Mouse (Mus musculus) urinary bladder, postnatal 10 days (tissue): Measurements from ENCODE around the gene Clec4a1.

Experiments
- DNase-seq: peaks from one replicate; pipeline ENCODE4 v3.0.0; 2022; ENCODE audit warnings: low spot score

Gene Clec4a1

DNA sequence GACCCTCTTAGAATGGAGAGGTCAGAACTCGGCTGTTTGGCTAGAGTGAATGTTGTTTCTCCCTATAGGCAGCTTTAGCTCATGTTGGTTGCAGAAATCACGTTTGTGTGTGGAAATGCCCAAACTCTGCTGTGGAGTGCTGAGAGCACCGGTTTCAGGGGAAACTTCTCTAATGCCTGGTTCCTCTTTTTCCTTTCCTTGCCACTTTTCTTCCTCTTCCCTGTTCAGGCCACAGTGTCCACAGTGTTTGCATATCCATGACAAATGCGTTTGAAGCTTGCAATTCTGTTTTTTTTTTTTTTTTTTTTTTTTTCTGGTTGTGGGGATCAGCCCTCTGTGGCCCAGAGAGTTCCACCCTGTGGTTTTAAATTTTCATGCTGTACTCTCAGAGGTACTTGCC, at the start of gene Clec4a1:
Gene Clec4a1, plus strand, starts transcription at position 398 of the 400 bp plus-strand sequence.
- DNase-seq, result no peak

DNA sequence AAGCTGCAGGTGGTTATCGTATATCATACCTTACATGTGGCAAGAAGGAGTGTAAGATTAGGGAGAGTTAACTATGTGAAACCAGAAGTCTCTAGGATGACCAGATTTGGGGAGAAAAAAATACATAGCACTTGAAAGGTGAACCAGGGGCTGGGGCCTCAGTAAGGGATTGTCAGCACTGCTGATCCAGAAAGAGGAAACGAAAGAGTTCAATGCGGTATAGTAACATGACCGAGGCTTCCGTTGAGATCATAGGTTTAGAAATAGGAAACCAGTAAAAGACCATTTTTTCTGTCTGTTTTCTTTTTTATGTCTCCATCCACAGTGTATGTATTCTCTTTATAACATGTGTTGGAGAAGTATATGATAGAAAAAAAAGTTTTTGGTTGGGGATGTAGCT, 48.8 kb upstream of the Clec4a1 start:
- no peak for DNase-seq

DNA sequence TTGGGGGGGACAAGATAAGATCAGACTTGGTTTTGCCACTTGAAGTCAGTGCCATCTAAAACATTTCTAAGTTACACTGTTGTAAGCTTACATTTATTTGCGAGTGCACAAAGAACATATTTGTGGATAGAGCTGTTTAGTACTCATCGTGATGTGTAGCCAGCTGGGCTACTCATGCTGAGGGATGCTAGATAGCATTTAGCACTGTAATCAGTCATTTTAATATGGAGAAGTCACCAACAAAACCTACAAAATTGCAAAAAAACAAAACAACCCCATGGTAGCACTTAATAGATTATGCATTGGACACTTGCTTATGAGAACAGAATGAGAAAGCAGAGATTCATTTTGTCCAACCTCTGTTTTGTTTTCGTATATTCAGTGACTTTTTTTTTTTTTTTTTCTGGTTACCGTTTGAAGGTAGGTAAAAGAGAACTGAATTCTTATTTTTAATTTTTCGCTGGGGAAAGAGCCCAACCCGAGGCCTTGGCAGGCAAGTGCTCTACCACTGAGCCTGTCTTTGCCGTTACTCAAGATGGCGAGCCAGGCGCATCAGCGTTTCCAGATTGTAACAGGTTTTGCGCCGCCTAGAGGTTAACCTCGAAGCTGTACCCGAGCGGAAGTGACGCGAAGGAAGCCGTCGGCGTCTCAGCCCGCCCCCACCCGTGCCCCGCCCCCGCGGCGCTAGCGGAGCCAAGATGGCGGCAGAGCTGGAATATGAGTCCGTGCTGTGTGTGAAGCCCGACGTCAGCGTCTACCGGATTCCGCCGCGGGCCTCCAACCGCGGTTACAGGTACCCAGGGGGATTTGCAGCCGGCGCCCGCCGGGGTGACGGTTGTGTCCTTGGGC, 47.6 kb upstream of the Clec4a1 start, which contains the start of gene Necap1:
Gene Necap1, plus strand, starts transcription at position 604 of the 849 bp plus-strand sequence.
- DNase-seq, result peak; percentile 95

DNA sequence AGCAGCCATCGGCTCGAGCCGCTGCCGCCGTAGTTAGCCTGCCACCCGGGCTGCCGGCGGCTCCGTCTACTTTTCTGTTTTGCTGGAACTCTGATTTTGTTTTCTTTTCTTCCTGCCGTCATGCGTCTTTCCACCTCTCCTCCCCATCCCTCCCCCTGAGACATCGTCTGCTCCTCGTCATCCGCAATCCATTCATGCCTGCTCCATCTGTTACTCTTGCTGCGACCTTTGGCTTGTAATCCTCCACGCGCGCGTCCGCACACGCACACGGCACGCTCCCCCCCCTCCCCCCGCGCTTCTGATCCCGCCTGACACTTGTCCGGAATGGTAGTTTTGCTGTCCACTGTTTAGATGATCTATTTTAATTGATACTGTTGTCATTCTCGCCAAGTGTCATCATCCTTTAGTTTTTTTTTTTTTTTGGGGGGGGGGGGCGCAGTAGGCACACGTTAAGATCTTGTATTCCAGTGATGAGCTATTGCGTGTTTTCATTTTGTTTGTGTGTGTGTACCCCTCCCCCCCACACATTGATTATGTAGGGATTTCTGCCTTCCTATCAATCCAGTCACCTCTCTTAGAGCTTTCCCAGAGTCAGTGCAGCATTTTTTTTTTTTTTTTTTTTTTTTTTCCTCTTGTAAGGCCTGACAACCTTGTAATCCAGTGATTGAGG, 46.8 kb upstream of the Clec4a1 start:
- no peak for DNase-seq

DNA sequence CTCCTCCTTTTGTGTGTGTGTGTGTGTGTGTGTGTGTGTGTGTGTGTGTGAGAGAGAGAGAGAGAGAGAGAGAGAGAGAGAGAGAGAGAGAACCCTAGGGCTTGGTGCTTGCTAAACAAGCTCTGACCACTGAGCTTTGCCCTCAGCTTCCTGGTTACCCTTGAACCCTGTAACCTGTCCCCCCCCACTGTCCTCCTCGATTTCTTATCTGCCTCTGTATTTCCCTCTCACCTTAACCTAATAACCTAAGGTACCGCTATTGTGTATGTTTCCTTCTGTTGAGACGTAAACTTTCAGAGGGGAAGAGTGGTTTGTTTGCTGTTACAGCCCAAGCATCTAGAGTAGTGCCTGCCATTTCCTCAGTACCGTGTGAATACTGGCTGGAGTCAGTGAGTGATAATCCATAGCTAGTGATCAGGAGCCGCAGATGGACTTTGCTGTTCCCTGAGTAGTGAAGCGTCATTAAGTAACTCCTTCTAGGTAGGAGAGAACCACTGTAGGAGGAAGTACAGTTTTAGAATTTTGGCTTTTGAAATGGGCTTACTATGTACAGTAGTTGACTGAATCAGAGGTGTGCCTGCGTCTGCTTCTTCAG, 42.4 kb upstream of the Clec4a1 start:
- no peak for DNase-seq

DNA sequence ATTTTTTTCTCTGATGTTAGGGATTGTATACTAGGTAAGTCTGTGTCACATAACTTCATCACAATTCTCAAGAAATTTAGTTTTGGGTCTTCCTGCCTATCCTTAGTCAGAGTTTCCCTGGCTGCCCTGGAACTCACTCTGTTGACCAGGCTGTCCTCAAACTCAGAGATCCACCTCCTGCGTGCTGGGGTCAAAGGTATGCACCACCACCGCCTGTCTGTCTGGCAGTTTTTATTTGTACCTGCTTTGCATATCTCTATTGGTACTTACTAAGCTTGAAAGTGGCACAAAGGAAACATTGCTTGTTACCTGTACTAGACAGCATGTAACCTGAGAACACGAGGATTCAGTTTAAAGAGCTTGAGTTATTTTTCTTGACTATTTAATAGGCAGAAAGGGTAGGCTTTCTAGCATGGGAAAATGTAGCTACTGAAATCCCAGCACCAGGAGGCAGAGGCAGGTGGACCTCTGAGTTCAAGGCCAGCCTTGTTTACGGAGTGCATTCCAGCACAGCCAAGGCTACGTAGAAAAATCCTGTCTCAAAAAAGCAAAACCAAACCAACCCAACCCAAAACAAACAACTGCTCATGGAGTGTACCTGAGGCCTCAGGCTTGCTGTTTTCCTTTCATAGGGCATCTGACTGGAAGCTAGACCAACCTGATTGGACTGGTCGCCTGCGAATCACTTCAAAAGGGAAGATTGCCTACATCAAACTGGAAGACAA, 41.7 kb upstream of the Clec4a1 start:
- DNase-seq, result no peak

DNA sequence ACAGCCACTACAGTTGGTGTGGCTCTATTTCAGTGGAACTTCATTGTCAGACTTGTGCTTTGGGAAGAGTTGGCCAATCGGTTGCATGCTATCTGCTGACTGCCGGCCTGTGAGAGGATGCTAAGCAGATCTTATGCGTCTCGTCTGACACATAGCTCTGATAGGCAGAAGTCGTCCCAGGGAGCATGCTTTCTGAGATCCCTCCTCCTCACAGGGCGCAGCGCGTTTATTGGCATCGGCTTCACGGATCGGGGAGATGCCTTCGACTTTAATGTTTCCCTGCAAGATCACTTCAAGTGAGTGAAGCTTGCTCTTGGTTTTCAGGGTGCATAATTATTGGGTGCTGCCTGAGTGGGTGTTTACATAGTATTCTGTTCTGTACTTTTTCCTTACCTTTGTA, 40.4 kb upstream of the Clec4a1 start:
- DNase-seq, result no peak

DNA sequence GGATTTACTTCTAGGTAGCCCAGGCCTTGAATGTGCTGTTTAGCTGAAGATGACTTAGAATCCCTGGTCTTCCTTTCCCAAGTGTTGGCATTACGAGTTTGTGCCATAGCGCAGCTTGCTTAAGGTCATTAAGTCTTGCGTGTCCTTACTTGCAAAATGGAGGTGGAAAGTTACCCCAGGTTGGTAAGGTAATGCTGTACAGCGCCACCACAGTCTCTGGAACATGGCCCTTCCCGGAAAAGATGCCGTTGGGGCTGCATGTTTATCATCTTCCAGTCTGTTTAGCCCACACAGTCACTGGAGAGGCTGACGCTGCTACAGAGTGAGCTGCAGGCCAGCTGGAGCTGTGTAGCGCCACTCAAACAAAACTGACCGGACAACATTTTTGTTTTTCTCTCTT, 38.0 kb upstream of the Clec4a1 start:
- no peak for DNase-seq

DNA sequence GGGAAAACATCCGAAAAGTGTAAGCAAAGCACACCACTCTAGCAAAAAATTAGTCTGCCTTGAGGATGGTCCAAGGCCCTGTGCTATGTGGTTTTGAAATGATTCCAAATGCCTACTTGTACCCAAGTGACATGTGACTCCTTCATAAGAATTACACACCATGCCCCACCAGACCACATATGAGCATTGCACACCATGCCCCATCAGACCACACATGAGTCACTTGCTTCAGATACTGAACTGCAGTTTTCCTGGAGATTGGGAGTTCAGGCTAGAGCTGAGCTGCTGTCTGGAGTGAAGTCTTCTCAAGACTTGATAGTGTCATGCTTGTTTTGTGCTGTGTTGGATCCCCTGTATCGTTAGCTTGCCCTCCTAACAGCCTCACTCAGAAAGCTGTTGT, 32.0 kb upstream of the Clec4a1 start:
- DNase-seq, result no peak

DNA sequence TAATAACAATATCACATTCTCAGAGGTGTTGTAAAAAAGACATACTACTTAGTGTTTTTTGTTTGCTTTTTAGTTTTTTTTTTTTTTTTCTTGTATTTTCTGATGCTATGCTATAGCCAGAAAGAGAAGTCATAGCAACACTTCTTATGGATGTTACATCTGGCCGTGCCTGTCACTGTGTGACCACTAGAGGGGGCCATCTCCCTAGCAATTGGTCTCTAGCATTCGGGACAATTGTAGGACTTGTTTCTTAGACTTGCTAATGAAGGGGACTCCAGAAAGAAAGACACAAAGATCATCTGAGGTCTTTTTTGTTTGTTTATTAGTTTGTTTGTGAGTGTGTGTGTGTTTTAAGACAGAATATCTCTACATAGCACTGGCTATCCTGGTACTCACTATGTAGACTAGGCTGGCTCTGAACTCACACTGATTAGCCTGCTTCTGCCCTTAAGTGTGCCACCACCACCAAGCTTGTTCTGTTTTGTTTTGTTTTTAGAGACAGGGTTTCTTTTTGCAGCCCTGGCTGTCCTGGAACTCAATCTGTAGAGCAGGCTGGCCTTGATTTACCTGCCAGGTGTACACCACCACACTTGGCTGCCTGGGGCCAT, 29.1 kb upstream of the Clec4a1 start:
- no peak for DNase-seq

DNA sequence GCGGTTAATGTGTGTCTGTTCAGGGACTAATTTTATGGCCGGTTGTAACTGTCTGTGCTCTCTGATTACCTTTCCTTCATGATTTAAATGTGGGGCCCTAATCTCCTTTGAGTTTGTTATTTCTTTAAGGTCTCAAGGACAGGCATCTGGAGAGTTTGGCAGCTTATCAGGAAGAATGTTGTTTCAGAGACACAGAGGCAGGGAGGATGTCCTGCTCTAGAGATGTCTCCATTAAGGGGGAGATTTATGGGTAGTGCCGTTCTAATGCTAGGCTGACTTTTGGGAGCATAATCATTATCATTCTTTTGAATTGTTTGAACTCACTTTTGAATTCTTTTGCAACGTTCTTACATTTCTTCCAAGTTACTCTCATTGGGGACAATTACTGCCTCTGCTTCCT, 1.7 kb upstream of the Clec4a1 start:
- no peak for DNase-seq

DNA sequence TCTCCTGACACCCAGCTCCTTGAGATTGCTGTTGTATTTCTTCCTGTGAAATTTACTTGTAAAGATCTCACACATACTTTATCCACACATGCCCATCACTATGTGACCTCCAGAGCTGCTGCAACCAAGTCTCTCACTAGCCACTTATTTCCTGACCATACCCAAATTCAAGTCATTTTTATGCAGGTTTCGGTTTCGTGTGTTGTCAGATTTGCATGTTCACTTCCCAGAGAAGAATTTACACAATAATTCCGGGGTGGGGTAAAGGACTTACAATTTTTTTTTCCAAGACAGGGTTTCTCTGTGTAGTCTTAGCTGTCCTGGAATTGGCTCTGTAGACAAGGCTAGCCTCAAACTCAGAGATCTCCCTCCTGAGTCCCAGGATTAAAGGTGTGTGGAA, 13.2 kb downstream of the Clec4a1 start:
- no peak for DNase-seq

DNA sequence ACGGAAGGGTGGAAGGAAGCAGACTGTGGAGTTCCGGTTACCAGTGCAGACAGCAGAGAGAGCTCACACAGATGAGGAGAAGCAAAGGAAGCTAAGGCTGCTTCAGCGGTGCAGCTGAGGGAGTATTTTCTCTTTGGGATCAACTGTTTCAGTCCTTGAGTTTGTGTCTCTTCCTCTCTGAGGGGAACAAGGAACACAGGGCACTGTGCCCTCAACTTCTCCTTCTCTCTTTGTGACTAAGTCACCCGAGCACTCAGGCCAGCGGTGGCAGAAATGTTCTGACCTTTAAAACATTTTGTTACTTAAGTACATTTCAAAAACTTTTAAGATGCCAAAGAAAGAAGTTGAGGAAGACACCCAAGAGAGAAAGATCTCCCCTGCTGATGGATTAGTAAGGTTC, 18.0 kb downstream of the Clec4a1 start:
- DNase-seq, result no peak

DNA sequence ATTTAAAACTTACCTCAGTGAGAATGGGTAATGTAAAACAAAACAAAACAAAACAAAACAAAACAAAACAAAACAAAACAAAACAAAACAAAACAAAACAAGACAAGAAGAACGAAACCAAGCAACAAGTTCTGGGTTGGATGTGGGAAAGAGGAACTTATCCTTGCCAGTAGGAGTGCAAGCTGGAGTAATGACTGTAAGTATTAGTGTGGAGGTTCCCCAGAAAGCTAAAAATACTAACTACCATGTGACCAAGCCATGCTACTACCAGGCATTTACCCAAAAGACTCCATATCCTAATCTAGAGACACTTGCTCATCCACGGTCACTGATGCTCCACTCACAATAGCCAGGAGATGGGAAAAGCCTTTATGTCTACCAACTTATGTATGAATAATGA, 25.1 kb downstream of the Clec4a1 start:
- DNase-seq, result no peak

DNA sequence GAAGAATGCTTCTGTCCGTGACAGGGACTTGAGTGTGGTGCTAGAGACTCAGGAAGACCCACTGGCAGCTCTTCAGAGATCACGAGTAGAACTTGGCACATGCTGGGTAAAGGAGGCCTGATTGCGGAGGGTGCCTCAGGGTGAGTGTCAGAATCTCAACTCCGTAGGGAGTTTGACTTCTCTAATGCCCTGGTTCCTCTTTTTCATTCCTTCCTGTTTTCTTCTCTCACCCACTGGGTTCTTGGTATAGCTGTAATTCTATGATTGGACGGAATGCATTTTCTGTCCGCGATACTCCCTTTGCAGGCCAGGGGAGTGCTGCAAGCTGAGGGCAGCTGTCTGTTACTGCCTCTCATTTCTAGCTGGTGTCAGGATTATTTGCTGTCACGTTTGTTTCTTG, 30.8 kb downstream of the Clec4a1 start, which contains the start of gene Clec4a3:
Gene Clec4a3, plus strand, starts transcription at position 115 of the 400 bp plus-strand sequence.
- no peak for DNase-seq

DNA sequence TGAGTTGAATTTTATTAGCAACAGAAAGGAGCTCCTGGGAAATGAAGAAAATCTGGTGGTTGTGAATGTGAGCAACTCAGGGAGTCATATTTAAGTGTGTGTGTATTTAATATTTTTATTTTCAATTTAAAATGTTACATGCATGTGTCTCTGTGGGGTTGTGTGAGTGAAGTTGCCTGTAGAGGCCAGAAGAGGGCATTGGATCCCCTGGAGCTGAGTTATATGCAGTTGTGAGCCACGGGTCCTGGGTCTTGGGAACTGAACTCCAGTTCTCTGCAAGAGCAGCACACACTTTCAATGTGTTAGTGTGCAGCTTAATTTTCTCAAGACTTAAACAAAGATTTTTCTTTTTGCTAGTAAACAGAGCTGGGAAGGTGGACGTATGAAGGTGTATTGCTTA, 42.9 kb downstream of the Clec4a1 start:
- DNase-seq, result no peak

DNA sequence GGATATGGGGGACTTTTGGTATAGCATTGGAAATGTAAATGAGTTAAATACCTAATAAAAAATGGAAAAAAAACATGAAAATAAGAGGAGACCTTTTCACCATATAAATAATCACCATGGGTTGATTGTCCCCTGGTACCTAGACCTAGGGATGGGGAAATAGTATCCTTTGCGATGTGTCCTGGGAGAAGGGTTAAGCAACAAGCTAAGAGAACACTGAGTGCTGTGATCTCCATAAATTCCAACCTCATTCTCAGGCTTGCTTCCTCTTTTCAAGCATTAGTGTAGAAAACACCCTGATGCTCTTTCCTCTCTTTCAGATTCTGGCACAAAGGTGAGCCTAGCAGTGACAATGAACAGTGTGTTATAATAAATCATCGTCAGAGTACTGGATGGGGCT, 47.4 kb downstream of the Clec4a1 start:
- DNase-seq, result no peak
